Mouse (Mus musculus) regulatory T cell (primary cell): Measurements from ENCODE around the gene Rev3l.
"Not testable (repeated sequence)": the region's sequence is repeated elsewhere in the genome, so short reads cannot be mapped to it uniquely, and the experiment has no call there.

Experiments used
- in situ Hi-C: fragments of 300-600 bp; cut with MboI, MseI; formaldehyde crosslinking; loops from one replicate; pipeline ENCODE4 v1.15.1; 2025; ENCODE audit warnings: high pct_unique_total_duplicates

Gene Rev3l

DNA sequence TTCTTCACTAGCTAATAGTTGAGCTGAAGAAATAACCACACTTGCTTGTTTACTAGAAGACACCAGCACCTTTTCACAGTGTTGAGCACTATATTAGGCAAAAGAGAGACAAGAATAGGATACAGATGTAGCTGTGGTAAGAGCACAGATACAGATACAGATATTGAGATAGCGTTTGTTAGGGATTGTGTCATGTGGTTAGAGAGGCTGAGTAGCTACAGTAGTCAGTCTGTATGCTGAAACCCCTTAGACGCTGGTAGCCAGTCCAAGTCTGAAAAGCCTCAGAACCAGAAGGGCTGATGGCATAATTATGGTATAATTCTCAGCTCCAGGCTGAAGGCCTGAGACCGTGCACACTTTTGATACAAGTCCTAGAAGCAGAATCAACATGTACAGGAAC, 53.3 kb downstream of the Rev3l start:
- in situ Hi-C loops = no loop called here

- in situ Hi-C loops = no loop called here
Observed at GRCm38 (mm10) chr10:39793295-39793694, 61.4 kb downstream of the Rev3l start.

DNA sequence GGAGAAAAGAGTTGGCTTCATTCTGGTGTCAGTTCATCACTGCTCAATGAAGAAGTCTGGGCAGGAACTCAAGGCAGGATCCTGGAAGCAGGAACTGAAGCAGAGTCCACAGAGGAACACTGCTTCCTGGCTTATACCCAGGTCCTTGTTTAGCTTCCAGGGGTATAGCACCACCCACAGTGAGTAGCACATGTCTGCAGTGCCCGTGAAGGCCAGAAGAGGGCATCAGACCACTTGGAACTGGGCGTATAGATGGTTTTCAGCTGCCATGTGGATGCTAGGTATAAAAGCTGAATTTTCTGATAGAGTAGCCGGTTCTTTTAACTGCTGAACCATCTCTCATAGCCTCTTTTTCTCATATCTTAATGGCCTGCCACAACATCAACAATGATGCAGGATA, 79.6 kb downstream of the Rev3l start:
- in situ Hi-C loops = loop anchor here (10.0 kb wide), 1 partner anchor 63 kb away; no protein-coding TSS in a partner anchor

- in situ Hi-C loops = no loop called here
Observed at GRCm38 (mm10) chr10:39842621-39843020, 110.7 kb downstream of the Rev3l start.

- in situ Hi-C loops = no loop called here
Observed at GRCm38 (mm10) chr10:39865509-39865908, 133.6 kb downstream of the Rev3l start.

- in situ Hi-C loops = no loop called here
Observed at GRCm38 (mm10) chr10:39888621-39889020, 156.7 kb downstream of the Rev3l start.

GRCm38 (mm10) chr10:39893702-39894697, 162.1 kb downstream of the Rev3l start:
- in situ Hi-C loops = no loop called here

GRCm38 (mm10) chr10:39896503-39896902, 164.6 kb downstream of the Rev3l start:
- in situ Hi-C loops = loop anchor here (5.0 kb wide), 1 partner anchor 66 kb away; the partner anchor contains the start of gene Mfsd4b3

- in situ Hi-C loops = loop anchor here (5.0 kb wide), 1 partner anchor 63 kb away; the partner anchor contains the start of gene Mfsd4b3
Observed at GRCm38 (mm10) chr10:39898874-39899371, 167.0 kb downstream of the Rev3l start, which contains the start of gene Mfsd4b4. Gene Mfsd4b4 (minus strand): TSS chr10:39899238.

DNA sequence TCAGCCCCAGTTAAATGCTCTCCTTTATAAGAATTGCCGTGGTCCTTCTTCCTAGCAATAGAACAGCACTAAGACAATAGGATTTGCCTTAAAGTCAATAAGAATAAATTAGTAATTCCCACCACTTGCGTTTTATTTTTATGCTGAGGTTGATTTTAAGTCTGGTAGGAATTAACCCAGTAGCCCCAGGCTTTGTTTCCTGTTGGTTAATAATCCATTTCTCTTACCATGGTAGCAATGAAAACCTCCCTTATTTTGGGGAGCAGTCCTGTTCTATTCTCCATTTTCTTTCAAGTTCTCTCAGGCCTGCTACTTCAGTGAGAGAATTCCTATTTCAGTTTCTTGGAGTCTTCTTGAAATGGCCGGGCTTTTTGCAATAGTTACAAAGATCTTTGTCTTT, 172.3 kb downstream of the Rev3l start:
- in situ Hi-C loops = no loop called here

DNA sequence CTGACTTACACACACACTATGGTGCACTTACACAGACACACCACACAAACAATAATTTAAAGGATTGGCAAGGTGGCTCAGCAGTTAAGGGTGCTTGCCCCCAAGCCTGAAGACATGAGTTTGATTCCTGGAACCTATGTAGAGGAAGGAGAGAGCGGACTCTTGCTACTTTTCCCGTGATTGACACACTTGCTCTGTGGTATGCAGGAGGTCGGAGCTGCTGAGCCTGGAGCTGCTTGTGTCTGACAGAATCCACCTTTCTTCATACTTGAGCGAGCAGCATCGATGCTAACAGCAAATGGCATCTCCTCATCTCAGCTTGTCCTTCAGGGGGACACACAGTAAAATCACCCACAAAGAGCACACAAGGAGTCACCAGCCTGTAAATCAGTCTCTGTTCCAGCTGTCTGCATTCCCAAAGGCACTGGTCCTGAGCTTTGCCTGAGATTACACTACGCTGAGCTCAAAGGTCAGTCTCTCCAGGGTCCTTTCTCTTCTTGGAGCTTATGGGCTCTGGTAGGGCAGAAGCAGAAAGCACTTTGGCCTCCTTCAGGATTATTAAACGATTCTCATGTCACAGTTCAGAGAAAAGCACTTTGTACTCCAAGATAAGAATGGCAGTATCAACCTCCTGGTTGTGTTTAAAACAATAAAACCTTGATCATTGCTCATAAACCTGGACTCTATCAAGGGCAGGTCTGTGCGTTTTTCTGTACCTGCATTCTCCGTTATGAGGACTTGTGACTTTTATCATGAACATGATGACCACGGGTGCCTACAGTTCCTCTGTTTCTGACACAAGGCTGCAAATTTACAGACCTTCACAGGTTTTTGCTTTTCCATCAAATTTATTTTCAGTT, 175.1 kb downstream of the Rev3l start:
- in situ Hi-C loops = no loop called here

DNA sequence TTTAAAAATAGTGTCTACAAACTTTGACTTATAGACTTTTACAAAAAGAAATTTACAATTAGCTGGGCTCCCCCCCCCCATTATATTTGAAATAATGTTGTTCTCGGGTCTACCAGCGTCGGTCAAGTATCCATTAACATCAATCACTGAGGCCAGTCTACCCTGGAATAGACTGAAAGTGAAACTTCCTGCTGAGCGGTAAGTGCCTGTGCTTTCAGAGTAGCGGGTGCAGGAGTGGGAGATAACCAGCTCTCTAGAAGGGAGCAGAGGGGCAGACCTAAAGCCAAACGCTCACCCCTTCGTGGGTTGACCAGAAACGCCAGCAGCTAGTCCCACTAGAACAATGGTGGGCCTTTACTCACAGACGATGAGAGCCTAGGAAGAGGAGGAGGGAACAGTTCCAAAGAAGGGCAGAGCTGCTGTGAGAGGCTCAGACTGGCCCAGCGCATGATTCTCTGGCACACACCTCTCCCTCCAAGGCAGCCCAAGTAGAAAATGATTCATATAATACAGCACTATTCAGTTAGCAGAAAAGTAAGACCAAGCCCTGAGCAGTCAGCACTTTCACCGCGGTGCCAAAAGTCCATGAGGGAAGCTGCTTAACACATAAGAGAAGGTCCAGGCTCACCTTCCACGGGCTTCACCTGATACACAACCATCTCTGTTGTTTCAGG, 177.0 kb downstream of the Rev3l start:
- in situ Hi-C loops = no loop called here

DNA sequence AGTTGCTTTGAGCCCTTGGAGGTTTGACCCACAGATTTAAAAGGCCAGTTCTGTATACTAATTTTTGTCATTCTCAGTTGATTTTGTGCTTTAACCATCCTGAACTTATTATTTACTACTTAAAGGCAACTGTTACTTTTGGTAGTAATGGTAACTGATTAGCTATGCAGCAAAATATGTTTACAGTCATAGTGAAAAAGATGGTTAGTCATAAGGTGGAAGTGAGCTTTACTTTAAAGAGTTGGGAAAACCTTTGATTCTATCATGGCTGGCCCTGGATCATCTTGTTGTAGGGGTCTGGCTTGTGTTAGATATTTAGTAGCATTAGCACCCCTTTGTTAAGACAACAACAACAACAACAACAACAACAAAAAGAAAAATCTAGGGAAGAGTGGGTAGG, 180.7 kb downstream of the Rev3l start:
- in situ Hi-C loops = no loop called here

DNA sequence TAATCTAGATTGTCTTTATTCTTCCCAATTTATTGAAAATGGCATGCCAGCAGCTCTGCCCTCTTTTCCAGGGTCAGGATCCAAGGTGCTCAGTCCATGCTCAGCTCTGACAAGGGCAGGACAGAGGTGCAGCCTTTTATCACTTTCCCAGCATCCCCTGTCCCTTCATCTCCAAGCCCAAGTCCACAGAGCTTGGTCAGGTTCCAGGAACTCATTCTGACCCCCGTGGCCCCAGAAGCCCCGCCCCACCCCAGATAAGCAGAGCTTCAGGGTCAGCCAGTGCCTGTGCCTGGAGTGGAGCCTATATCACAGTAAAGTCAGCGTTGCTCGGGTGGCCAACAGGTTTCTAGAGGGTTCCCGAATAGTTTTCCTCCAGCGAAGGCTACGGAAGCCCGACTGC, 192.6 kb downstream of the Rev3l start:
- in situ Hi-C loops = not testable (repeated sequence)
